Mouse (Mus musculus): ENCODE results near the gene Srsf9.
"Not testable (repeated sequence)": the region's sequence is repeated elsewhere in the genome, so short reads cannot be mapped to it uniquely, and the experiment has no call there.

Srsf9 gene

DNA sequence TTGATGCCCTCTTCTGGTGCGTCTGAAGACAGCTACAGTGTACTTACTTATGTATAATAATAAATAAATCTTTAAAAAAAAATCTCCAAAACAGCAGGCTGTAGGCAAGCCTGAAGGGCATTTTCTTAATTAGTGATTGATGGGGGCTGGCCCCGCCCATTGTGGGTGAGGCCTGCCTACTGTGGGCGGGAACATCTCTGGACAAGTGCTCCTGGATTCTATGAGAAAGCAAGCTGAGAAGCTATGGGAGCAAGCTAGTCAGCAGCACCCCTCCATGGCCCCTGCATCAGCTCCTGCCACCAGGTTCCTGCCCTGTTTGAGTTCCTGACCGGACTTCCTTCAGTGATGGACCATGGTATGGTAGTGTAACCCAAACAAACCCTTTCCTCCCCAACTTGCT is 37.8 kb downstream of the Srsf9 start:
- peak; percentile 73 for DNase-seq (ENCODE audit: low read depth, low spot score)

DNA sequence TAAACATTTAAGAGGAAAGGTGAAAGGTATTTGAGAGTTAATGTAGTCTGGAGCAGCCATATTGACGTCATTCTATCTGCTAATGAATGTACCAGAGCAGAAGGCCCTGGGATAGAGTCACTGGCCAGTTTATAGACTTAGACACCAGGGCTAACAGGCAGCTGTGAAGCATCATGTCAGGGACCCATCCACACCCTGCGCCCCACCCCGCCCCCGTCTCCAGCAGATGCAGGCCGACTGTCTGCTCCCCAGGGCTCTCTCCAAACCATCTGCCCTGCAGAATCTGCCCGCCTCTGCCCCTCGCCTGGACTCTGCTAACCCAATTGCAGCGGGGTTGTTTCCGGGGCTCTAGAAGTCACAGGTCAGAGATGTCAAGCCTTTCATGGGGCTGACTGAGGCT is 44.8 kb downstream of the Srsf9 start:
- DNase-seq (ENCODE audit: low read depth, low spot score): no peak

DNA sequence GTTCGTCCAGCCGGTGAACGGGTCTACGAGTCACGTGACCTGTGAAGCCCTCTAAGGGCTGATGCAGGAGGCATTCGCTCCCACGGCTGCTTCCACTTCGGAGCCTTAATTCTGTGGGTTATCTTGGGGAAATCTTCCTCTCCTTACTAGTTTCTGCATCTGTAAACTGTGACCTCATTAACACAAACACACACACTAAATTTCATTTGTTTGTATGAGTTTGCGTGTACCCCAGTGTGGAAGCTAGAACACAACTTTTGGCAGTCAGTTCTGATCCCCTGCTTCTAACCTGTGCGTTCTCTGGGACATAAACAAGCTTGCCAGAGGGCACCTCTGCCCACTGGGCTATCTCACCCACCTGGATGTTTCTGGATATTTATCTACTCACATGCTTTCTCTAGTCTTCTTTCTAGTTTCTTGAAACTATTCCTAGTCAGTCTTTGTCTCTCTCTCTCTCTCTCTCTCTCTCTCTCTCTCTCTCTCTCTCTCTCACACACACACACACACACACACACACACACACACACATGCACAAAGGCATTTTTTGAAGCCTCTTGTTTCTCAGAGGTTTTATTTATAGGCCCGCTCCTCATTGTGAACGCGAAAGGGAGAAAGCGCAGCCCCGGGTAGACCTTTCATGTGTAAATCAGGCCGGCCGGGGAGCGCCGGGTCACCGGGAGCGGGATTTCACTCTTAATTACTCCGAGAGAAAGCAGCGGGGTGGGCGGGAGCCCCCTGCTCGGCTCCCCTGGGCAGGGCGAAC is 46.6 kb downstream of the Srsf9 start:
- DNase-seq (ENCODE audit: low read depth, low spot score): peak; percentile 84

DNA sequence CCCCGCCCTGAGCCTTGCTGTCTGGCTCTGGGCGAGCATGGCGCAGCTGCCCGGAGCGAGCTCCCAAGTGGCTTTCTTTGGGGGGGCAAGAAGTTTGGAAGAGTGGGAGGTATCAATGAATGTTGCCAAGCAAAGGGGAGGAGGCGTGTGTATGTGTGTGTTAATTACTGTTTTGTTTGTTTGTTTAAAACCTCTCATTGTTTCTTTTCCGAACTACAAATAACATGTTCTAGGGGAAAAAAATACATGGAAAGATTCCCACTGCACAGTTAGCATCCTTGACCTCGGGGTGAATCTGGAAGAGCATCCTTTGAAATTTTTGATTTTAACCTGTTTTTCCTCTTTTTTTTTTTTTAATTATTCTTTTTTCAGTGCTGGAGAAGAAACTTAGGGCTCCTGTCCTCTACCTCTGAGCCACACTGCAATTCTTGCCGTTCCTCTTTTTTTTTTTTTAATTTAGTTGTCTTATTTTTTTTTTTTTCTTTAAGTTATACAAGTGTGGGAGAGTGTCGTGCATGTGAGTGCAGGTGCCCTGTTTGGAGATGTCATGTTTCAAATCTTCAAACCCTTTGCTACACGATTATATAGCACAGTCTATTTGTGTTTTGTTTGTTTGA is 47.3 kb downstream of the Srsf9 start:
- DNase-seq (ENCODE audit: low read depth, low spot score): no peak

DNA sequence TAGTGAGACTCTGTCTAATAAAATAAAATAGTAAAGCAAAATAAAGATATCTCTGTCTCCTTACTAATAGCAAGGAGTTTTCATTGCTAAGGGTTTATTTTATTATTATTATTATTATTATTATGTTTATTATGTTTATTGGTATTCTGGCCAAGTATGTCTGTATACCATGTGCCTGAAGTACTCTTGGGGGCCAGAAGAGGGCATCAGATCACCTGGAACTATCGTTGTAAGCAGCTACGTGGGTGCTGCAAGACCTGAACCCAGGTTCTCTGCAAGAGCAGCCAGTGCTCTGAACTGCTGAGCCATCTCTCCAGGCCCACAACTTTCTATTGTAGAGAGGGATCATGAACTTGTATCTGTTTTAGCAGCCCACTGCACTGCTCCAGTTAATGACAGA is 48.5 kb downstream of the Srsf9 start:
- peak; percentile 79 for DNase-seq (ENCODE audit: low read depth, low spot score)

DNA sequence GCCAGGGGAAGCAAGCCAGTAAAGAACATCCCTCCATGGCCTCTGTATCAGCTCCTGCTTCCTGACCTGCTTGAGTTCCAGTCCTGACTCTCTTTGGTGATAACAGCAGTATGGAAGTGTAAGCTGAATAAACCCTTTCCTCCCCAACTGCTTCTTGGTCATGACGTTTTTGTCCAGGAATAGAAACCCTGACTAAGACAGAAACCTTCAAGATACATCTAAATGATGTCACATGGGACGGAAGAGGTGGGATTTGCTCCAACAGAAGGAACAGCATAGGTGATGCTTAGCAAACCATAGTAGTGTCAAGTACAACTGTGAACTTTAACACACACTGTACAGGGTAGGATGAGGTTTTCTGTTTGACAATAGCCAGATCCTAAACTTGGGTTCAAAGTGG is 51.9 kb downstream of the Srsf9 start:
- not testable (repeated sequence) for DNase-seq (ENCODE audit: low read depth, low spot score)

Measured in R1 (cell line).